Mouse (Mus musculus) intestine, postnatal 0 days (tissue): ENCODE measurements around the gene Ppip5k2. TPM values are rescaled to one million over a fixed set of nuclear protein-coding genes. Genes with fewer than 3 reads are reported as not detected.
"Not testable (repeated sequence)": the region's sequence is repeated elsewhere in the genome, so short reads cannot be mapped to it uniquely, and the experiment has no call there.

Experiments
- ATAC-seq: fragments of 200-750 bp; cut with Nextera tagmentation; 2 replicates; pipeline ENCODE4 v1.8.0; 2017; ENCODE audit warnings: mild to moderate bottlenecking, moderate TSS enrichment, moderate library complexity
- H3K27ac ChIP-seq: fragments of 300-500 bp; sonication (generic); 2 replicates; pipeline ENCODE4 v1.5.1; 2014; ENCODE audit warnings: mild to moderate bottlenecking, low read depth, low read length, moderate library complexity
- H3K27me3 ChIP-seq: fragments of 300-500 bp; sonication (generic); replicated peaks from 2 replicates; pipeline ENCODE4 v1.6.1; 2014; ENCODE audit warnings: low read length, mixed read lengths; ENCODE audit not compliant: control insufficient read depth, insufficient read depth
- H3K36me3 ChIP-seq: fragments of 300-500 bp; sonication (generic); 2 replicates; pipeline ENCODE4 v1.6.1; 2014; ENCODE audit warnings: mild to moderate bottlenecking, moderate library complexity; ENCODE audit not compliant: control insufficient read depth, insufficient read depth
- H3K4me1 ChIP-seq: fragments of 300-500 bp; sonication (generic); replicated peaks from 2 replicates; pipeline ENCODE4 v1.6.1; 2014; ENCODE audit warnings: antibody characterized with exemption, low read length, mixed read lengths; ENCODE audit not compliant: control insufficient read depth, insufficient read depth
- H3K4me2 ChIP-seq: fragments of 300-500 bp; sonication (generic); replicated peaks from 2 replicates; pipeline ENCODE4 v1.6.1; 2014; ENCODE audit warnings: low read depth, mild to moderate bottlenecking, moderate library complexity
- H3K4me3 ChIP-seq: fragments of 300-500 bp; sonication (generic); 2 replicates; pipeline ENCODE4 v1.5.1; 2014; ENCODE audit warnings: low read depth, low read length
- H3K9ac ChIP-seq: fragments of 300-500 bp; sonication (generic); 2 replicates; pipeline ENCODE4 v1.6.1; 2014; ENCODE audit warnings: mild to moderate bottlenecking, low read depth, low read length
- H3K9me3 ChIP-seq: fragments of 300-500 bp; sonication (generic); 2 replicates; pipeline ENCODE4 v1.6.1; 2016; ENCODE audit warnings: mixed run types; ENCODE audit not compliant: control insufficient read depth
- CTCF ChIP-seq: sonication (generic); IDR thresholded peaks from 2 replicates; pipeline ENCODE4 v1.5.1; 2016; ENCODE audit warnings: low read depth, mild to moderate bottlenecking, control low read depth, antibody characterized with exemption, moderate library complexity
- WGBS: fragments of 180-500 bp; shearing (Covaris S2); extraction: QIAGEN DNeasy Blood & Tissue Kit; methylation state at CpG from one replicate; pipeline ENCODE4 v1.1.7; 2014; 5-methylcytosine and 5-hydroxymethylcytosine counted together
- polyA plus RNA-seq: library from polyadenylated mRNA; unstranded; fragments of >200 nt; fragmentation: Nextera tagmentation; extraction: Ambion mirVana; gene quantifications from 2 replicates; pipeline ENCODE4 v1.2.1, GENCODE M21; 2015

Ppip5k2 gene
- polyA plus RNA-seq, 1 experiment from 2014 or later, result 19.7 TPM

DNA sequence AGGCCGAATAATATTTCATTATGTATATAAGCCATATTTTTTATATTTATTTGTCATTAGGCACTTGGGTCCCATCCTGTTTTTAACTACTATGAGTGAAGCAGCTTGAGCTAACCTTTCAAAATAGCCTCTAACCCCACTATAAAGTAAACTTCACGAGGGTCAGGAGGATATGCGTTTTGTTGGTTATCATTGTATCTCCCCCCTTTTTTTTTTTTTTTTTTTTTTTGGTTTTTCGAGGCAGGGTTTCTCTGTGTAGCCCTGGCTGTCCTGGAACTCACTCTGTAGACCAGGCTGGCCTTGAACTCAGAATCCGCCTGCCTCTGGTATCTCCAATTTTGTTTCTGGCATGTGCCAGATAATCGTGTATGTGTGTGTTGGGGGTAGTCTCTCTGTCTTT is 3.2 kb upstream of the Ppip5k2 start:
- Histone ChIP-seq H3K27me3 (no peaks in the 10 kb centered on the region), H3K4me2 (no peak overlapping the region), H3K36me3 (peaks cover 3% of the 10 kb centered on the region; the same call in 1 of the 2 replicates), H3K27ac (no peak overlapping the region), H3K4me3 (no peak overlapping the region), H3K4me1 (no peaks in the 10 kb centered on the region), H3K9me3 (no peaks in the 10 kb centered on the region), H3K9ac (no peak overlapping the region)
- TF ChIP-seq CTCF, result no peak
- WGBS, result 83% methylated on average over 6 of the region's 6 CpGs
- no peak for ATAC-seq

DNA sequence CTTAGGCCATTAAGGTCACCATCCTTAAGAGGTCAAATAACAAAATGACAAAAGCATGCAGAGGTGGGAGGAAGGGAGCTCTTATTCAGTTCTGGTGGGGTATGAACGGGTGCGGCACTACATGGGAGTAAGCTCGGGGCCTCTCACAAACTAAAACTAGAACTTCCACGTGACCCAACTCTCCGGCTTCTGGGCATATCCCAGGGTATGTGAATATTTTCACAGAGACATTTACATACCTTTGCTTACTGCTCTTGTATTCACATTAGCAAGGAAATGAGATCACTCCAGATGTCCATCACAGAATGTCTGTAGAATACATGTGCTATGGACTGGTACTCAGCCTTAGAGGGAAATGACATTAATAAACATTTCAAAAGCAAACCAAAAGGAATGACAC is 1.5 kb upstream of the Ppip5k2 start:
- H3K4me1 ChIP-seq, result 0 out of 2 replicates have a peak, but pooled peaks cover 5% of the 10 kb centered on the region
- H3K27ac ChIP-seq, result no peak overlapping the region
- H3K27me3 ChIP-seq, result no peaks in the 10 kb centered on the region
- TF ChIP-seq CTCF, result no peak
- H3K4me2 ChIP-seq, result no peak overlapping the region
- no peak overlapping the region for H3K9ac ChIP-seq
- no peaks in the 10 kb centered on the region for H3K9me3 ChIP-seq
- ATAC-seq, result no peak
- H3K4me3 ChIP-seq, result no peak overlapping the region
- no peaks in the 10 kb centered on the region for H3K36me3 ChIP-seq
- 90% methylated on average over 5 of the region's 5 CpGs for WGBS

DNA sequence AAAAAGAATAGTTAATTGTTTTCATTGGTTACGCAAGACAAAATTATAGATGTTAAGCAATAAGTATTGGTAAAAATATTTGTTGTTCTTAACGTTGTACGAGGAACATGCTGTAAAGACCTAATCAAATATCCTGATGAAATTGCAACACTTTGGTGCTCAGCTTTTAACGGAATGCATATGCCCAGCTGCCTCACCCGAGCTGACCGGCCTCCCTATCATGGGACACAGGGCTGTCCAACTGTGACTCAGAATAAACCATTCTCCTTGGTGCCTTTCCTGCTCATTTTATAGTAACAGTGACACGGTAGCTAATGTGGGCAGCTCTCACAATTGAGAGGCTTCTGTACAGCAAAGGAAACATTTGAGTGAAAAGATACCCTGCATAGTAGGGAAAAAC is 907 bp upstream of the Ppip5k2 start:
- Histone ChIP-seq H3K4me3 (peak overlapping the region; percentile 80; the same call in 1 of the 2 replicates), H3K27me3 (no peaks in the 10 kb centered on the region), H3K36me3 (no peaks in the 10 kb centered on the region), H3K9me3 (no peaks in the 10 kb centered on the region), H3K4me1 (0 out of 2 replicates have a peak, but pooled peaks cover 5% of the 10 kb centered on the region), H3K27ac (no peak overlapping the region), H3K9ac (no peak overlapping the region), H3K4me2 (peak overlapping the region; percentile 83)
- ATAC-seq, result no peak
- no peak for TF ChIP-seq CTCF
- 41% methylated on average over 7 of the region's 7 CpGs for WGBS

DNA sequence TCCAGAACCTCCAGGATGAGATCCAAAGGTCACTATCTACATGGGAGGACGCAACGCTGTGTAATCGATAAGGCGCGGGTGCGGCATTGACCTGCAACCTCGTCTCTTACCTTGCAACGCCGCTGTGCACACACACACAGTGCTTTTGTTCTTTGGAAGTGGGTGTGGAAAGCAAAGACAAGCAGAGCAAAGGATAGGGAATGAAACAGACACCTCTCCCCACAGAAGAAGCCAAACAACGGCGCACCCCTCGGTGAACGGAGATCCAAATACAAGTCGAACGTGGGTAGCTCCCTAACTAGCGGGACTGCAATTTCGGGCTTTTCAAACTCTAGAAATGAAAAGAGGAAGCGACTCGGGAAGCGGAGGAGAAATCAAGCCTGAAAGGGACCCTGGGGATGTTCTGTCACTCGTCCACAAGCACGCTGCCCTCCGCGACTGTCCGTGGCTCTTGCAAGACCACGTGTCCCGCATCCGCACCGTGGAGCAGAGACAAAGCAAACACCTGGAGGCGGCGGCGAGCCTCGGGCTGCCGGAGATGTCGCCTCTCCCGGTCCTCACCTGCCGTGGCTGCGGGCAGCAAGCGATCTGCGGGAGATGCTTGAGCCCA is 812 bp downstream of the Ppip5k2 start:
- Histone ChIP-seq H3K27ac (peak overlapping the region; percentile 85), H3K27me3 (no peaks in the 10 kb centered on the region), H3K4me1 (0 out of 2 replicates have a peak, but pooled peaks cover 5% of the 10 kb centered on the region), H3K36me3 (no peaks in the 10 kb centered on the region), H3K4me2 (peak overlapping the region; percentile 83), H3K9ac (peak overlapping the region; percentile 85), H3K4me3 (peak overlapping the region; percentile 80), H3K9me3 (no peaks in the 10 kb centered on the region)
- 0 out of 2 replicates have a peak, but pooled peaks have one; percentile 13 for TF ChIP-seq CTCF
- ATAC-seq, result peak; percentile 64
- 0% methylated on average over 40 of the region's 40 CpGs for WGBS

DNA sequence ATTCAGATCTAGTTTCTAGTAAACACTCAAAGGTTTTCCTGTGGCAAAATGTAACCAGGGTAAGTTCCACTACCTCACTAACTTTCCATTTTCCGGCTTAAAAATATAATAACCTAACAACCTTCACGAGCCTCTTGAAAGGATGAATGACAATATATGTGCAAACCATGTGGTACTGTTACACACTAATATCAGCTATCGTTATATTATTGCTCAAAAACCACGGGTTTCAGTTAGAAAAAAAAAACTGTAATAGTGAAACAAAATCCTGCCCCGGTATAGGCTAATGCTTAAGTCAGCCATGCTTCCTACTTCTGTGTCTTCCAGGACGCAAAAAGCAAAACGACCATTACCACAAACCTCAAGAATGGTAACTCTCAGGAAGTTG is 1.3 kb downstream of the Ppip5k2 start:
- no peaks in the 10 kb centered on the region for H3K9me3 ChIP-seq
- no peak for TF ChIP-seq CTCF
- peak overlapping the region; percentile 80 for H3K4me3 ChIP-seq
- peak overlapping the region; percentile 85 for H3K27ac ChIP-seq
- H3K4me2 ChIP-seq, result peak overlapping the region; percentile 83
- H3K27me3 ChIP-seq, result no peaks in the 10 kb centered on the region
- H3K4me1 ChIP-seq, result 0 out of 2 replicates have a peak, but pooled peaks cover 5% of the 10 kb centered on the region
- no peaks in the 10 kb centered on the region for H3K36me3 ChIP-seq
- H3K9ac ChIP-seq, result peak overlapping the region; percentile 85
- WGBS, result 5% methylated on average over 7 of the region's 7 CpGs
- ATAC-seq, result no peak

DNA sequence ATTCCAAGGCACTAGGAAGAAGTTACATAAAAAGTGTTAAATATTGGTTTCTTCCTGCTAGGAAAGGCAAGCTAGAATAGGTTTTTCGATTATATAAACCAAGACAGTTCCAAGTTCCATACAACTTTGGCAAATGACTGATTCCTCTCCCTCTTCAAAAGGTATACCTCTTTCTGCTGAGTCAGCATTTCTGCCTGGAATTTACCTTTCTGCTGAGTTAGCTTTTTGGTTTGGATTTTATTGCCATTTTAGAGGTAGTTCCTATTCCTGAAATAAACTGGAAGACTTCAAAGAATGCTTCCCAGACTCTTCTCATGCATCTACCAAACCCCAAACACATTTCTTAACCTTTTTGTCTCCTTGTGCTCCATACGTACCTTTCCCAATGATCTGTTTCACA is 2.1 kb downstream of the Ppip5k2 start:
- peak overlapping the region; percentile 80 for H3K4me3 ChIP-seq
- 0 out of 2 replicates have a peak, but pooled peaks cover 5% of the 10 kb centered on the region for H3K4me1 ChIP-seq
- H3K9ac ChIP-seq, result no peak overlapping the region
- no peaks in the 10 kb centered on the region for H3K36me3 ChIP-seq
- ATAC-seq, result no peak
- WGBS, result 63% methylated on average over 2 of the region's 2 CpGs
- H3K9me3 ChIP-seq, result no peaks in the 10 kb centered on the region
- no peaks in the 10 kb centered on the region for H3K27me3 ChIP-seq
- 0 out of 2 replicates have a peak overlapping the region, but pooled peaks have one; percentile 3 for H3K27ac ChIP-seq
- TF ChIP-seq CTCF, result no peak
- peak overlapping the region; percentile 83 for H3K4me2 ChIP-seq

DNA sequence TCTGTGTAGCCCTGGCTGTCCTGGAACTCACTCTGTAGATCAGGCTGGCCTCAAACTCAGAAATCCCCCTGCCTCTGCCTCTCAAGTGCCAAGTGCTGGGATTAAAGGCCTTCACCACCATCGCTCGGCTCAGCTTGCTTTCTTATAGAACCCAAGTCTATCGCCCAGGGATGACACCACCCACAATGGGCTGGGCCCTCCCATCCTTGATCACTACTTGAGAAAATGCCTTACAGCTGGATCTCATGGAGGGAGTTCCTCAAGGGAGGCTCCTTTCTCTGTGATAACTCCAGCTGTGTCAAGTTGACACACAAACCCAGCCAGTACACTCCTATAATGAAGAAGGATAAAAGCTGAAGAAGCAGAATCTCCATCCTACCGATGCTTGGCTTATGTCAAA is 4.5 kb downstream of the Ppip5k2 start:
- H3K4me3 ChIP-seq, H3K9me3 ChIP-seq, H3K36me3 ChIP-seq, H3K9ac ChIP-seq, H3K27me3 ChIP-seq, ATAC-seq, H3K4me1 ChIP-seq: not testable (repeated sequence)
- Histone ChIP-seq H3K27ac (peak overlapping the region; percentile 67), H3K4me2 (peak overlapping the region; percentile 35)
- 47% methylated on average over 4 of the region's 4 CpGs for WGBS
